Mouse (Mus musculus) heart, adult 10 weeks (tissue): ENCODE results near the gene Sox15. TPM values are rescaled to one million over a fixed set of nuclear protein-coding genes. Genes with fewer than 3 reads are reported as not detected.

Experiments
- polyA plus RNA-seq: library from polyadenylated mRNA; stranded (reverse); fragments of 350-450 nt; fragmentation: Illumina TruSeq; extraction: RNeasy Lipid Tissue Mini Kit (QIAGEN cat#74804); gene quantifications from one replicate; pipeline ENCODE4 v1.2.3, GENCODE M21; 2014; ENCODE audit warnings: low read depth, low replicate concordance

The Sox15 gene
- not detected for polyA plus RNA-seq

GRCm38 (mm10) chr11:69655264-69656064 lies at the start of gene Sox15:
Sox15 (plus strand) TSS chr11:69655314.

GRCm38 (mm10) chr11:69605726-69606490 lies 49.2 kb upstream of the Sox15 start, which contains the start of gene Atp1b2:
Atp1b2 (minus strand) TSS chr11:69605942.

GRCm38 (mm10) chr11:69617805-69618204 lies 37.3 kb upstream of the Sox15 start, which contains the start of gene Shbg:
Shbg (minus strand) TSS chr11:69617905.

DNA sequence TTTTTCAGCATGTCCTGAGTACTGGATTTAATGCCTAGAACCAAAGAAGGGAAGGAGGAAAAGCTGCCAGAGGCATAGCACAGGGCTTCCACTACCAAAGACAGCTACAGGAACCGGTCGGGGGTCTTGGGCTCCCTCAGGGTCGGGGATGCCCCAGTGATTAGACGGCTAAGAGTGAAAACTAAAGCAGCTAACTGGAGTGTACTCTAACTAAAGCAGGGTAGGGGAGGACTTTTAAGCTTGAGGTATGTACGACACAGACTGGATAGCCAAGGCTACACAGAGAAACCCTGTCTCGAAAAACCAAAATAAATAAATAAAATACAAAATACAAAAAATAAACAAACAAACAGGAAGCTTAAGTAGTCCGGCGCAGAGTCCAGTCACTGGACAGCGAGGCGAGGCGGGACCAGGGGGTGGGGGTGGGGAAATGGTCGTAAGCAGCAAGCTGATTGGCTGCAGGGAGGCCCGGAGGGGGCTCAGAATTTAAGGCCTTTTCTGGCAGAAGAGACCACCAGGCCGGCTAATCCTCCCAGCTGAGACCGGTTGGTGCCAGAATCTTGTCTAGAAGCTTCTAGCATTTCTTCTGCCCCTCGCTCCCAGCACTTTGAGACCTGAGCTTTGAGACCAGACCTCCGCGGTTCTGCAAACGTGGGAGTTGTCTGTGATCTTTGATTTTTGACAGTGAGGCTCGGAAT lies 33.4 kb upstream of the Sox15 start, which contains the start of gene Sat2:
Gene Sat2, plus strand, starts transcription at position 454 of the 698 bp plus-strand sequence.

DNA sequence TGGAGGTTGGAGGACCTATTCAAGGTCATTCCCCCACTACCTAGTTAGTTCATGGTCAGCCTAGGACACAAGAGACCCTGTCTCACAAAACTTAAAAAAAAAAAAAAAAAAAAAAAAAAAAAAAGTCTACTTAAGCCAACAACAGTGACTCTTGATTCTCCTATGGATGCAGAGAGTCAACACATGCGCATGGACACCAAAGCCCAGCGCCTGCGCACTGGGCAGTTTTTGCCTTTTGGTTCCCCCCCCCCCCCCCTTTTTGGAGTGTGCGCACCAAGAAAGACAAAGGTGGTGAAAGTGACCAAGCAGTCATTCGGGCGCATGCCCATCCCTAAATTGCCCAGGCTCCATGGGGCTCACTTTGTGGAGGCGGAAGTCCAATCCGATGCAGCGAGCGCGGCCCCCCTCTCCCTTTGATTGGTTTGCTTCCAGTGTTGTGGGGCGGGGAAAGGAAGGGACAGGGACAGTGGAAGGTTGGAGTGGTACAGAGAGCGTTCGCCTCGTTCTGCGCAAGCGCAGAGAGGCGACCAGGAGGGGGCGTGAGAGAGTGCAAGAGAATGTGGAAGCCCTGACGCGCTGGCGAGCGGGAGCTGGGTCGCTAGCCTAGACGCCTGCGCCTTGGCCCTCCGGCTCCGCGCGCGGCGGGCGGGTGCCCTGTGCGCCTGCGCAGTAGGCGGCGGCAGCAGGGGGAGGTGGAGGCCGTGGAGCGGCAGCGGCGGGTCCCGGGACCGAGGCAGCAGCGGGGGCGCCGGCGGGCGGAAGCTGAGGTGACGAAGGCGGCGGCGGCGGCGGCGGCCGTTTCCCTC lies 22.6 kb upstream of the Sox15 start, which contains the start of gene Fxr2:
Gene Fxr2, plus strand, starts transcription at position 707 of the 806 bp plus-strand sequence.

DNA sequence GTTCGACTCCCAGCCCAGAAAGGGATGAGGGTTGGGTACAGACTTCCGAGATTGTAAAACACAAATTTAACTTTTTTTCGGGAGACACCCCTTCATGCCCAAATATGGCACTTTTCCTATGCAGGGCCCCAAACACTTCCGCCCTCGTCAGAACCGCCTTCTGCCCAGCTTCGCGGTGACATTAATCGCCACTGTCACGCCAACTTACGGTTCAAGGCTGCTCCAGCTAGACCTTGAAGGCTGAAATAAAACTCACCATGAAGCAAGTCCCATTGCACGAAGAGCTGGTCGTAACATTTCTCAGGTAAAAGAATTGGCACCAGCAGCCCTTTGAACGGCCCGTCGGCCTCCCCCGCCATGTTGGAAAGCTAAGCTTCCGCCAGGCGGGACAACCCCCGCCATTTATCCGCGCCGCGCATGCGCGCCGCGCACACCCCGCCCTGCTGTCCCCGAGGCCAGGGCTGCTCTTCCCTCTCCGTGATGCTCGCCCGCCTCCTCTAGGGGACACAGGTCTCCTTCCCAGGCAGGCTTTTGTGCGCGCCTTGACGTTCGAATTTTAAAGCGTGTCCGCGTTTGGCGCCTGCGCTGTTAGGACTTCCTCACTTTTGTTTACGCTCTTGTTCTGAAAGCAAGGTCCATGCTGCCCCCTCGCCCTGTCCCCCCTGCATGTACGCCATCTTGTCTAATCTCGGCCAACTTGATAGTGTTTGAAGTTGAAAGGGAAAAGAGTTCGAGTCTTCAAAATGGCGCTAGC lies 7.3 kb downstream of the Sox15 start, which contains the start of gene Mpdu1:
Gene Mpdu1, minus strand, starts transcription at position 430 of the 754 bp plus-strand sequence.

DNA sequence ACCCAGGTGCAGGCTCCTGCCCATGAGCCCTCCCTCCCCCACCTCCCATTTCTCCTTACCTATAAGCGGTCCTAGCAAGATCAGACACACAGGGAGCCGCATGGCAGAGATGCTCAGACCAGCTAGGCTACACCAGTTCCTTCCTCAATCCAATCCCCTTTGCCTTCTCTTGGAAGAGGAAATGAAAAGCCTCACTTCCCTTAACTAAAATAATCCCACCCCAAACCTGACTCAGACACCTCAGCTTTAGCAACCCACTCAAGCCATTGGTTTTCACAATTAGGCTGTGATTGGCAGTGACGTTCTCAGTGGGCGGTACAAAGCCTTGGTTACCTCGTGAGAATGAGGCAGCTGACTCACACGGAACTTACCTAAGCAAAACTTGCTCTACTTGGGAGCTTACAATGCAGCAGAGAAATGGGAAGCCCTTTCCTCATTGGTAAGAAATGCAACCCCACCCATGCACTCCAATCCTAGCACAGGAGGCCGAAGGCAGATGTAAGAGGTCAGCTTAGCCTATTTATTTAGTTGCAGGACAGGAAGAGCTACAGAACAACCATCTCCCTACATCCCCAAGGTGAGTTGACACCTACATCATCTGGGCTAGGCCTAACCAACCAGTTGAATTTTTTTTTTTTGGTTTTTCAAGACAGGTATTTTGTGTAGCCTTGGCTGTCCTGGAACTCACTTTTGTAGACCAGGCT lies 11.0 kb downstream of the Sox15 start, which contains the start of gene Cd68:
Gene Cd68, minus strand, starts transcription at position 193 of the 704 bp plus-strand sequence.

GRCm38 (mm10) chr11:69672211-69672706 lies 17.1 kb downstream of the Sox15 start, which contains the start of gene Eif4a1:
Eif4a1 (minus strand) TSS chr11:69672423.

GRCm38 (mm10) chr11:69681314-69682208 lies 26.4 kb downstream of the Sox15 start, which contains the start of gene Senp3:
Senp3 (minus strand) TSS chr11:69682084.

GRCm38 (mm10) chr11:69685526-69686148 lies 30.5 kb downstream of the Sox15 start, which contains the start of gene Tnfsf13:
Tnfsf13 (minus strand) TSS chr11:69685784.

DNA sequence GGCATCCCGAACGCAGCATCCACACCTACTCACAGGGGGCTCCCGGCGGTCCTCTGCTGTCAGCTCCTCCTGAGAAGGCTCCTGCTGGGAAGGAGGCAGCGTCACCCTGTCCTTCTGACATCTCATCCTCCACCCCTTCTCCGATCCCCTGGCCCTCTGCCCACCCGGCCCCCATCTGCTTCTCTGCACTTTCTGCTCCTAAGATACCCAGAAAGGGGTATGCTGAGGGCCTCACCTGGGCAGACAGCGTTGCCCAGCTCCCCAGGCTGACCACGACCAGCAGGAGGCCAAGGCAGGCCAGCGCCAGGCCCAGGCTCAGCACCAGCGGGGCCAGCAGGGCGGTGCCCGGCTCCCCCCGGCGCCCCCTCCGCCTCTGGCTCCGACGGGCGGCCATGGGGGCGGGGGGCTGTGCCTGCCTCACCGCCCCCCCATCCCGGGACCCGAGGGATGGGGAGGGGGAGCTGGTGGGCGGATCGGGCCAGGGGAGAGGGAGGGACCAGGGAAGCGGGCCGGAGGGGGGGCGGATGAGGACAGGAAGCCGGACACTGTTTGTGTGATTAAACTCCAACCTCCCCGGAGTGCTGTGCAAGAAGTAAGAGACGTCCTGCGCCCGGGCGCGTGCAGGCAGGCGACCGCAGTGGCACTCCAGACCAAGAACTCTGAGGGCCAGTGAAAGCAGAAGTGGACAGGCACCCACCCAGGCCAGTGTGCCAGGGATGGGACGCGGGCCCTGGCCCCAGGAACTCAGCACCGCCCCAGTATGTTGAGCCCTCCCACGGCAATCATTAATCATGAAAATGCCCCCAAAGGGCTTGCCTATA lies 40.5 kb downstream of the Sox15 start, which contains the start of the genes Tnfsf12 and Tnfsfm13:
Gene Tnfsf12, minus strand, starts transcription at position 489 of the 821 bp plus-strand sequence.
Gene Tnfsfm13, minus strand, starts transcription at position 738 of the 821 bp plus-strand sequence.

Other genes starting within 250 kb of the Sox15 start
- 15.3 TPM for gene Kdm6b, start 241.6 kb upstream of the Sox15 start, polyA plus RNA-seq
- 0.13 TPM for gene Dnah2, start 106.2 kb upstream of the Sox15 start, polyA plus RNA-seq
- gene Efnb3, start 95.1 kb upstream of the Sox15 start, polyA plus RNA-seq, result 54.0 TPM
- gene Wrap53, start 75.1 kb upstream of the Sox15 start, polyA plus RNA-seq, result 7.1 TPM
- gene Trp53, start 75.0 kb upstream of the Sox15 start, polyA plus RNA-seq, result 15.7 TPM
- 18.5 TPM for gene Atp1b2, start 49.4 kb upstream of the Sox15 start, polyA plus RNA-seq
- not detected for gene Shbg, start 37.4 kb upstream of the Sox15 start, polyA plus RNA-seq
- 7.8 TPM for gene Sat2, start 33.3 kb upstream of the Sox15 start, polyA plus RNA-seq
- 102 TPM for gene Fxr2, start 22.3 kb upstream of the Sox15 start, polyA plus RNA-seq
- 26.2 TPM for gene Mpdu1, start 7.3 kb downstream of the Sox15 start, polyA plus RNA-seq
- gene Cd68, start 10.8 kb downstream of the Sox15 start, polyA plus RNA-seq, result 10.7 TPM
- 274 TPM for gene Eif4a1, start 17.1 kb downstream of the Sox15 start, polyA plus RNA-seq
- 55.9 TPM for gene Senp3, start 26.8 kb downstream of the Sox15 start, polyA plus RNA-seq
- 3.4 TPM for gene Tnfsf13, start 30.5 kb downstream of the Sox15 start, polyA plus RNA-seq
- 19.9 TPM for gene Tnfsf12, start 40.5 kb downstream of the Sox15 start, polyA plus RNA-seq
- 10.4 TPM for gene Tnfsfm13, start 40.8 kb downstream of the Sox15 start, polyA plus RNA-seq
- 20.8 TPM for gene Polr2a, start 103.3 kb downstream of the Sox15 start, polyA plus RNA-seq
- gene Slc35g3, start 106.7 kb downstream of the Sox15 start, polyA plus RNA-seq, result not detected
- gene Zbtb4, start 110.6 kb downstream of the Sox15 start, polyA plus RNA-seq, result 24.0 TPM
- gene Chrnb1, start 140.6 kb downstream of the Sox15 start, polyA plus RNA-seq, result 7.0 TPM
- 3.8 TPM for gene Fgf11, start 146.5 kb downstream of the Sox15 start, polyA plus RNA-seq
- gene Tmem102, start 150.3 kb downstream of the Sox15 start, polyA plus RNA-seq, result not detected
- gene Gm39566, start 160.0 kb downstream of the Sox15 start, polyA plus RNA-seq, result not detected
- gene Spem2, start 163.2 kb downstream of the Sox15 start, polyA plus RNA-seq, result not detected
- not detected for gene Spem1, start 166.9 kb downstream of the Sox15 start, polyA plus RNA-seq
- 5.0 TPM for gene Nlgn2, start 182.5 kb downstream of the Sox15 start, polyA plus RNA-seq
- gene Tmem256, start 183.2 kb downstream of the Sox15 start, polyA plus RNA-seq, result 282 TPM
- gene Plscr3, start 191.1 kb downstream of the Sox15 start, polyA plus RNA-seq, result 23.8 TPM
- gene Tnk1, start 203.4 kb downstream of the Sox15 start, polyA plus RNA-seq, result not detected
- gene Tmem95, start 222.7 kb downstream of the Sox15 start, polyA plus RNA-seq, result not detected
- gene Kctd11, start 226.1 kb downstream of the Sox15 start, polyA plus RNA-seq, result 4.2 TPM
- gene Acap1, start 240.2 kb downstream of the Sox15 start, polyA plus RNA-seq, result 0.81 TPM
- gene 2810408A11Rik, start 245.7 kb downstream of the Sox15 start, polyA plus RNA-seq, result 2.9 TPM
- gene Neurl4, start 245.8 kb downstream of the Sox15 start, polyA plus RNA-seq, result 37.7 TPM